Mouse (Mus musculus) mature B cell (primary cell): ENCODE data around the gene Cs.

Experiments
- in situ Hi-C: fragments of 300-500 bp; cut with MboI; formaldehyde crosslinking; loops from 2 replicates; pipeline ENCODE4 v1.14.3; 2019

Gene Cs

GRCm38 (mm10) chr10:128408591-128409535 lies 71.3 kb downstream of the Cs start:
- in situ Hi-C loops, result loop anchor here (5.0 kb wide), 1 partner anchor 33 kb away; no protein-coding TSS in a partner anchor

DNA sequence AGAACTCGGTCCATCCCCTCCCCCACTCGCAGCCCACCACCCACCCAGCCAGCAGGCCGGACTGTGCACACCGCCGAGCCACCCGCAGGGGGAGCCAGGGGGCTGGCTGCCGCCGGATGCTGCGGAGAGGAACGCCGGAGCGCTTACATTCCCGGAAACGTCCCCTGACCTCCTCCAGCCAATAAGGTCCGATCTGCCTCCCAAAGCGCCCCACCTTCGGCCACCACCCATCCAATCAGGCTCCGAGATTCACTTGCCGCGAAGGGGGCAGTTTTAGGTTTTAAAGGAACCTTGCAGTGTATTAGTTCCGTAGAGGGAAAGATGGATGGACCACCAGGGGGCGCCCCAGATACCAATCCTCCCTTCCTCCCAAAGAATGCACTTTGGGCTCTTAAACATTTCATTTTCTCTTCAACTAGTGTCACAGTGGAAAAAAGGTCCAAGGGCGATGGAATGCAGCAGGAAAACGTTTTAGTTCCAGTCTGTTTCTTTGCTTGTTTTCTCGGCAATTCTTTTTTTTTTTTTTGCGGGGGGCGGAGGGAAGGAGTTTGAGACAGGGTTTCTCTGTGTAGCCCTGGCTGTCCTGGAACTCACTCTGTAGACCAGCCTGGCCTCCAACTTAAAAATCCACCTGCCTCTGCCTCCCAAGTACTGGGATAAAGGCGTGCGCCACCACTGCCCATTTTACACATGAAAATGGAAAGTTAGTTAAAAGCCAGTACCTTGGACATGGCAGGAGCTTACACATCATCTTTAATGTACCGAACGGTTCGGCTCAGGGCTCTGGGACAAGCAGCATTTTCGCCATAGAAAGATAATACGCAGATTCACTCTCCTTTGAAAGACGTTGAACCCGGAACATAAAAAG lies 72.4 kb downstream of the Cs start:
- in situ Hi-C loops, result loop anchor here (5.0 kb wide), 1 partner anchor 32 kb away; no protein-coding TSS in a partner anchor

DNA sequence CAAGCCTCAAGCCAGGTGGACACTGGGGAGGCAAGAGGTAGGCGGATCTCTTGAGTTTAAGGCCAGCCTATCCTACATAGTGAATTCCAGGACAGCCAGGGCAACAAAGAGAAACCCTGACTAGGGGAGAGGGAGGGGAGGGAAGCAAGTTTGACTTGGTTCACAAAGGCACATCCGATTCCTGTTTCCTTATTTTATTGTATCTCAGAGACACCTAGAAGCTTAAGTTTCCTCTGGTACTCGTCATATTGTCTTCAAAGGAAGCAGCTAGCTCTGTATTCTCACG lies 73.0 kb downstream of the Cs start:
- in situ Hi-C loops, result no loop called here

GRCm38 (mm10) chr10:128411211-128412054 lies 73.9 kb downstream of the Cs start, which contains the start of the genes Nabp2 and Rnf41:
Gene Nabp2, minus strand, starts transcription at chr10:128411492.
Gene Rnf41, plus strand, starts transcription at chr10:128411657.
- in situ Hi-C loops, result no loop called here

DNA sequence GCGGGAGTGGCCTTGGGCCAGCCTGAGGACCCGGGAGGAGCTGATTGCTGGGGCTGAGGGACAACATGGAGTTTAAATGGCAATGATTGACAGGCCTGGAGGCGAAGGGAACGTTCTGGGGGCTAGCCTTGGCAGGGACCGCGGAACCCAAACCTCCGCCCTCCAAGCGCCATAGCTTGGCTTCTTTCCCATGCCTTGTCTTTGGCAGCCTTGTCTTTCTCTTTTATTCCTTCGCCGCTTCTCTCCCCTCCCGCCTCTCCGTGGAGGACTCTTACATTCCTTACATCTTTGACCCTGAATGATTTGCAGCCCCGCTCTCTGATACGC lies 74.5 kb downstream of the Cs start:
- in situ Hi-C loops, result no loop called here
